Mouse (Mus musculus) intestine, postnatal 0 days (tissue): ENCODE measurements around the gene Snx15. TPM values are rescaled to one million over a fixed set of nuclear protein-coding genes. Genes with fewer than 3 reads are reported as not detected.
A peak's percentile ranks its signal among the peaks of the same experiment; 100 is the strongest.
"Not testable (repeated sequence)": the region's sequence is repeated elsewhere in the genome, so short reads cannot be mapped to it uniquely, and the experiment has no call there.

Experiments used
- ATAC-seq: fragments of 200-750 bp; cut with Nextera tagmentation; 2 replicates; pipeline ENCODE4 v1.8.0; 2017; ENCODE audit warnings: mild to moderate bottlenecking, moderate TSS enrichment, moderate library complexity
- H3K27ac ChIP-seq: fragments of 300-500 bp; sonication (generic); 2 replicates; pipeline ENCODE4 v1.5.1; 2014; ENCODE audit warnings: mild to moderate bottlenecking, low read depth, low read length, moderate library complexity
- H3K27me3 ChIP-seq: fragments of 300-500 bp; sonication (generic); replicated peaks from 2 replicates; pipeline ENCODE4 v1.6.1; 2014; ENCODE audit warnings: low read length, mixed read lengths; ENCODE audit not compliant: control insufficient read depth, insufficient read depth
- H3K36me3 ChIP-seq: fragments of 300-500 bp; sonication (generic); 2 replicates; pipeline ENCODE4 v1.6.1; 2014; ENCODE audit warnings: mild to moderate bottlenecking, moderate library complexity; ENCODE audit not compliant: control insufficient read depth, insufficient read depth
- H3K4me1 ChIP-seq: fragments of 300-500 bp; sonication (generic); replicated peaks from 2 replicates; pipeline ENCODE4 v1.6.1; 2014; ENCODE audit warnings: antibody characterized with exemption, low read length, mixed read lengths; ENCODE audit not compliant: control insufficient read depth, insufficient read depth
- H3K4me2 ChIP-seq: fragments of 300-500 bp; sonication (generic); replicated peaks from 2 replicates; pipeline ENCODE4 v1.6.1; 2014; ENCODE audit warnings: low read depth, mild to moderate bottlenecking, moderate library complexity
- H3K4me3 ChIP-seq: fragments of 300-500 bp; sonication (generic); 2 replicates; pipeline ENCODE4 v1.5.1; 2014; ENCODE audit warnings: low read depth, low read length
- H3K9ac ChIP-seq: fragments of 300-500 bp; sonication (generic); 2 replicates; pipeline ENCODE4 v1.6.1; 2014; ENCODE audit warnings: mild to moderate bottlenecking, low read depth, low read length
- H3K9me3 ChIP-seq: fragments of 300-500 bp; sonication (generic); 2 replicates; pipeline ENCODE4 v1.6.1; 2016; ENCODE audit warnings: mixed run types; ENCODE audit not compliant: control insufficient read depth
- CTCF ChIP-seq: sonication (generic); IDR thresholded peaks from 2 replicates; pipeline ENCODE4 v1.5.1; 2016; ENCODE audit warnings: low read depth, mild to moderate bottlenecking, control low read depth, antibody characterized with exemption, moderate library complexity
- WGBS: fragments of 180-500 bp; shearing (Covaris S2); extraction: QIAGEN DNeasy Blood & Tissue Kit; methylation state at CpG from one replicate; pipeline ENCODE4 v1.1.7; 2014; 5-methylcytosine and 5-hydroxymethylcytosine counted together
- polyA plus RNA-seq: library from polyadenylated mRNA; unstranded; fragments of >200 nt; fragmentation: Nextera tagmentation; extraction: Ambion mirVana; gene quantifications from 2 replicates; pipeline ENCODE4 v1.2.1, GENCODE M21; 2015

The Snx15 gene
- polyA plus RNA-seq, 1 experiment from 2014 or later: 23.3 TPM

GRCm38 (mm10) chr19:6139701-6140100 is 11.6 kb upstream of the Snx15 start:
- 0 out of 2 replicates have a peak, but pooled peaks cover 4% of the 10 kb centered on the region for H3K4me1 ChIP-seq
- no peak overlapping the region for H3K4me3 ChIP-seq
- TF ChIP-seq CTCF: no peak
- 94% methylated on average over 6 of the region's 6 CpGs for WGBS
- H3K4me2 ChIP-seq: peak overlapping the region; percentile 97; the same call in 1 of the 2 replicates
- no peak for ATAC-seq
- H3K9me3 ChIP-seq: no peaks in the 10 kb centered on the region
- H3K9ac ChIP-seq: 0 out of 2 replicates have a peak overlapping the region, but pooled peaks have one; percentile 76
- peaks cover 15% of the 10 kb centered on the region for H3K36me3 ChIP-seq
- H3K27me3 ChIP-seq: no peaks in the 10 kb centered on the region
- no peak overlapping the region for H3K27ac ChIP-seq

GRCm38 (mm10) chr19:6136397-6136796 is 8.3 kb upstream of the Snx15 start:
- H3K4me3 ChIP-seq: no peak overlapping the region
- 0 out of 2 replicates have a peak, but pooled peaks cover 4% of the 10 kb centered on the region for H3K4me1 ChIP-seq
- ATAC-seq: no peak
- 81% methylated on average over 3 of the region's 3 CpGs for WGBS
- no peak overlapping the region for H3K9ac ChIP-seq
- no peaks in the 10 kb centered on the region for H3K27me3 ChIP-seq
- H3K36me3 ChIP-seq: peaks cover 15% of the 10 kb centered on the region
- TF ChIP-seq CTCF: no peak
- H3K27ac ChIP-seq: no peak overlapping the region
- no peak overlapping the region for H3K4me2 ChIP-seq
- no peaks in the 10 kb centered on the region for H3K9me3 ChIP-seq

- H3K36me3 ChIP-seq: peaks cover 15% of the 10 kb centered on the region
- H3K27me3 ChIP-seq, H3K9me3 ChIP-seq, ATAC-seq, H3K4me2 ChIP-seq, H3K4me1 ChIP-seq, H3K27ac ChIP-seq, H3K9ac ChIP-seq, H3K4me3 ChIP-seq: not testable (repeated sequence)
- 46% methylated on average over 1 of the region's 1 CpGs for WGBS
Observed at GRCm38 (mm10) chr19:6133197-6133596, 5.1 kb upstream of the Snx15 start.

GRCm38 (mm10) chr19:6132171-6132827 is 4.2 kb upstream of the Snx15 start:
- Histone ChIP-seq H3K4me1 (no peaks in the 10 kb centered on the region), H3K9me3 (no peaks in the 10 kb centered on the region), H3K27ac (no peak overlapping the region), H3K27me3 (no peaks in the 10 kb centered on the region), H3K4me3 (no peak overlapping the region), H3K36me3 (peaks cover 10% of the 10 kb centered on the region), H3K4me2 (no peak overlapping the region), H3K9ac (no peak overlapping the region)
- no peak for TF ChIP-seq CTCF
- WGBS: 83% methylated on average over 7 of the region's 7 CpGs
- ATAC-seq: no peak

GRCm38 (mm10) chr19:6130414-6131128 is 2.5 kb upstream of the Snx15 start:
- ATAC-seq, H3K27ac ChIP-seq, H3K9ac ChIP-seq, H3K4me1 ChIP-seq, H3K9me3 ChIP-seq, H3K36me3 ChIP-seq, H3K4me3 ChIP-seq, H3K4me2 ChIP-seq, H3K27me3 ChIP-seq: not testable (repeated sequence)
- WGBS: 73% methylated on average over 7 of the region's 7 CpGs

- WGBS: 58% methylated on average over 10 of the region's 10 CpGs
- H3K27ac ChIP-seq: peak overlapping the region; percentile 94; the same call in 1 of the 2 replicates
- TF ChIP-seq CTCF: no peak
- H3K27me3 ChIP-seq: no peaks in the 10 kb centered on the region
- H3K9ac ChIP-seq: no peak overlapping the region
- no peaks in the 10 kb centered on the region for H3K9me3 ChIP-seq
- H3K36me3 ChIP-seq: no peaks in the 10 kb centered on the region
- H3K4me3 ChIP-seq: peak overlapping the region; percentile 42
- peak overlapping the region; percentile 69 for H3K4me2 ChIP-seq
- H3K4me1 ChIP-seq: no peaks in the 10 kb centered on the region
- no peak for ATAC-seq
Observed at GRCm38 (mm10) chr19:6126789-6127580, 1.1 kb downstream of the Snx15 start.
